Mouse (Mus musculus) kidney, postnatal 4 days (tissue): Measurements from ENCODE around the gene Cym.
A peak's percentile ranks its signal among the peaks of the same experiment; 100 is the strongest.

Source experiments
- DNase-seq, 2 experiments: peaks; one replicate each; pipeline ENCODE4 v3.0.0; 2021; ENCODE audit warnings: mixed read lengths in 2 of 2

Cym gene

GRCm38 (mm10) chr3:107221608-107222007 is at the start of gene Cym:
Gene Cym (minus strand): TSS chr3:107221732.
- no peak for DNase-seq

- DNase-seq: no peak
Measured at GRCm38 (mm10) chr3:107266814-107267345, 45.3 kb upstream of the Cym start.

- no peak for DNase-seq
Measured at GRCm38 (mm10) chr3:107261851-107262165, 40.3 kb upstream of the Cym start.

- DNase-seq: peak in 1 of 2 experiments; percentile 33
Measured at GRCm38 (mm10) chr3:107260956-107261850, 39.7 kb upstream of the Cym start.

GRCm38 (mm10) chr3:107257924-107258323 is 36.4 kb upstream of the Cym start:
- no peak for DNase-seq

GRCm38 (mm10) chr3:107256724-107257123 is 35.2 kb upstream of the Cym start:
- no peak for DNase-seq

GRCm38 (mm10) chr3:107255992-107256391 is 34.5 kb upstream of the Cym start:
- DNase-seq: no peak

GRCm38 (mm10) chr3:107253925-107254324 is 32.4 kb upstream of the Cym start:
- DNase-seq: no peak

- DNase-seq: peak in 1 of 2 experiments; percentile 17
Measured at GRCm38 (mm10) chr3:107252035-107252434, 30.5 kb upstream of the Cym start.

GRCm38 (mm10) chr3:107250320-107250719 is 28.8 kb upstream of the Cym start:
- no peak for DNase-seq

GRCm38 (mm10) chr3:107249042-107249441 is 27.5 kb upstream of the Cym start:
- DNase-seq: no peak

GRCm38 (mm10) chr3:107246876-107247275 is 25.3 kb upstream of the Cym start:
- no peak for DNase-seq

- DNase-seq: no peak
Measured at GRCm38 (mm10) chr3:107241389-107242094, 20.0 kb upstream of the Cym start.

- DNase-seq: no peak
Measured at GRCm38 (mm10) chr3:107239607-107240006, 18.1 kb upstream of the Cym start, which contains the start of gene Prok1. Gene Prok1 (minus strand): TSS chr3:107239707.

- no peak for DNase-seq
Measured at GRCm38 (mm10) chr3:107238471-107238980, 17.0 kb upstream of the Cym start.

GRCm38 (mm10) chr3:107238051-107238450 is 16.5 kb upstream of the Cym start:
- DNase-seq: no peak

- no peak for DNase-seq
Measured at GRCm38 (mm10) chr3:107233945-107234344, 12.4 kb upstream of the Cym start.

GRCm38 (mm10) chr3:107233351-107233813 is 11.8 kb upstream of the Cym start:
- peak; percentile 88 to 90 for DNase-seq

GRCm38 (mm10) chr3:107231202-107231601 is 9.7 kb upstream of the Cym start:
- no peak for DNase-seq

GRCm38 (mm10) chr3:107230527-107230926 is 9.0 kb upstream of the Cym start, which contains the start of gene A630076J17Rik:
Gene A630076J17Rik (plus strand): TSS chr3:107230614.
- DNase-seq: no peak

- peak in 1 of 2 experiments; percentile 18 for DNase-seq
Measured at GRCm38 (mm10) chr3:107229822-107230221, 8.3 kb upstream of the Cym start.

GRCm38 (mm10) chr3:107229221-107229620 is 7.7 kb upstream of the Cym start:
- no peak for DNase-seq

GRCm38 (mm10) chr3:107225820-107226219 is 4.3 kb upstream of the Cym start:
- no peak for DNase-seq
